Mouse (Mus musculus) cerebellum, adult 2 months (tissue): Measurements from ENCODE around the gene Nccrp1.

Experiments
- CTCF ChIP-seq: fragments of 200-500 bp; IDR thresholded peaks from 2 replicates; pipeline ENCODE4 v1.5.1; 2011; ENCODE audit warnings: low read depth, mild to moderate bottlenecking, control low read depth, low read length, moderate library complexity, borderline replicate concordance; ENCODE audit not compliant: insufficient read depth
- POLR2A ChIP-seq: fragments of 200-500 bp; IDR thresholded peaks from 2 replicates; pipeline ENCODE4 v1.6.1; 2011; ENCODE audit warnings: low read length, control low read depth, borderline replicate concordance; ENCODE audit not compliant: insufficient read depth

DNA sequence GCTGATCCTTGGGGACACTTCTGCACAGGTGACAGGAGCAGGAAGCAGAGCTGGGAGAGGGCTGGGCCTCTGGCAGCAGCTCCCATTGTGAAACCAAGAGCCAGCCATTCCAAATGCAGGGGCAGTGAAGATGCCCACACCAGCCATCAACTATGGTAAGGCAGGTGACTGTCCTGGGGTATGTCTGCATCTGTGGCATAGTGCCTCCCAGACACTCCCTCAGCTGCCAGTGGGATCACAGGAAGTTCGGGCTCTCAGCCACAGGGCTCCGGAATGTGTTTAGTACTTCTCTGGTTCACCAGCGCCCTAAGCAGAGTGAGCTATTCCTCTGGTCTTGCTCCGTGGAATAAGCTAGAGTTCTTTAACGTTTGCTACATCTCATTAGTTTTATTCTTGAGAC is 10.0 kb upstream of the Nccrp1 start:
- no peak for TF ChIP-seq CTCF
- no peak for TF ChIP-seq POLR2A
